Mouse (Mus musculus) kidney, adult 2 months (tissue): ENCODE results near the gene Mmd2. TPM values are rescaled to one million over a fixed set of nuclear protein-coding genes. Genes with fewer than 3 reads are reported as not detected.
A peak's percentile ranks its signal among the peaks of the same experiment; 100 is the strongest.

Experiments
- DNase-seq: peaks from one replicate; pipeline ENCODE4 v3.0.0; 2021
- H3K27ac ChIP-seq: fragments of 200-500 bp; 2 replicates; pipeline ENCODE4 v1.5.1; 2012; ENCODE audit warnings: low read depth, low read length, control low read depth, inconsistent platforms; ENCODE audit not compliant: insufficient read depth
- H3K27me3 ChIP-seq: fragments of 200-500 bp; replicated peaks from 2 replicates; pipeline ENCODE4 v1.6.1; 2012; ENCODE audit warnings: mild to moderate bottlenecking, moderate library complexity, low read length, inconsistent platforms; ENCODE audit not compliant: control insufficient read depth, insufficient read depth
- H3K36me3 ChIP-seq: fragments of 200-500 bp; 2 replicates; pipeline ENCODE4 v1.6.1; 2012; ENCODE audit warnings: mild to moderate bottlenecking, moderate library complexity, low read length, inconsistent platforms; ENCODE audit not compliant: control insufficient read depth, insufficient read depth
- H3K4me1 ChIP-seq: fragments of 200-500 bp; 2 replicates; pipeline ENCODE4 v1.6.1; 2011; ENCODE audit warnings: low read length; ENCODE audit not compliant: control insufficient read depth, insufficient read depth
- H3K4me3 ChIP-seq: fragments of 200-500 bp; 2 replicates; pipeline ENCODE4 v1.5.1; 2011; ENCODE audit warnings: mild to moderate bottlenecking, low read depth, low read length, control low read depth; ENCODE audit not compliant: insufficient read depth
- CTCF ChIP-seq: fragments of 200-500 bp; conservative IDR thresholded peaks from 2 replicates; pipeline ENCODE4 v1.5.1; 2011; ENCODE audit warnings: low read depth, mild to moderate bottlenecking, control low read depth, low read length, moderate library complexity, mixed read lengths; ENCODE audit not compliant: insufficient read depth, insufficient read length
- POLR2A ChIP-seq: fragments of 200-500 bp; IDR thresholded peaks from one replicate; pipeline ENCODE4 v1.6.1; 2011; ENCODE audit warnings: low read depth, low read length, control low read depth
- WGBS: fragments of 180-500 bp; shearing (Covaris S2); methylation state at CpG from one replicate; pipeline ENCODE4 v1.1.7; 2018; 5-methylcytosine and 5-hydroxymethylcytosine counted together
- polyA plus RNA-seq: library from polyadenylated mRNA; depleted of rRNA; stranded (reverse); fragments of >200 nt; gene quantifications from 2 replicates; pipeline ENCODE4 v1.2.3, GENCODE M21; 2012

The Mmd2 gene
- polyA plus RNA-seq, 1 experiment = 1.8 TPM

GRCm38 (mm10) chr5:142595698-142596097 lies 12.9 kb downstream of the Mmd2 start:
- Histone ChIP-seq H3K4me1 (no peaks in the 10 kb centered on the region), H3K27me3 (no peaks in the 10 kb centered on the region), H3K27ac (no peak overlapping the region), H3K36me3 (no peaks in the 10 kb centered on the region), H3K4me3 (no peak overlapping the region)
- TF ChIP-seq POLR2A = no peak
- no peak for TF ChIP-seq CTCF
- WGBS = 74% methylated on average over 3 of the region's 3 CpGs
- no peak for DNase-seq

DNA sequence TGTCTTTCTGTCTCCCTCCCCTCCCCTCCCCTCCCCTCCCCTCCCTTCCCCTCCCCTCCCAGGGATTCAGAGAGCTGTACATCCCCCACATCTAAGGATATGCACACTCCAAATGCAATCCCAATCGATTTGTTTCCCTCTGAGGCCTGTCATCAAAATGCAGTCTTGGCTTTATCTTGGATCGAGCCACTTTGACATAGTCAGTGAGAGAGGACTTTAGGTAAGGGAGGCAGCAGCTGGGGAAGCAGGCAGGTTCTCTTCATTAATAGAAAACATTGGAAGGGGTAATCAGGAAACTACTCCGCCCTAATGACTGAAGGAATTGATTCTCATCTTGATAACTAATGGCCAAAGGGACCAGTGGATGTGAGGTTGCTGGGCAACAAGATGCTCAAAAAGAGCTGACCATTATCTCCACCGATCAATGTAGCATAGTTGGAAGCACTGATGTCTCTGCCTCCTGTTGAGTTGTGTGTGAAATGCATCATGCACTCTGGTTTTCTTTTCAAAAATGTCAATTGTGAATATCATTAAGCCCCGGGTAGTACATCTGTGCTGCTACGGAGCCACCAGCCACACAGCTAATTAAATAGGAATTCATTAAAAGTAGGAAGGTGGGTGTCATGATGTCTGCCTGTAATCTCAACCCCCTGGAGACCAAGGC lies 17.5 kb downstream of the Mmd2 start:
- 81% methylated on average over 6 of the region's 6 CpGs for WGBS
- Histone ChIP-seq H3K4me3 (no peak overlapping the region), H3K4me1 (no peaks in the 10 kb centered on the region), H3K36me3 (no peaks in the 10 kb centered on the region), H3K27me3 (no peaks in the 10 kb centered on the region), H3K27ac (no peak overlapping the region)
- no peak for DNase-seq
- TF ChIP-seq POLR2A (no peak), CTCF (no peak)

GRCm38 (mm10) chr5:142583616-142584126 lies 24.9 kb downstream of the Mmd2 start:
- no peak for DNase-seq
- WGBS = 57% methylated on average over 14 of the region's 14 CpGs
- no peak overlapping the region for H3K27ac ChIP-seq
- no peaks in the 10 kb centered on the region for H3K27me3 ChIP-seq
- TF ChIP-seq CTCF (no peak), POLR2A (no peak)
- no peak overlapping the region for H3K4me3 ChIP-seq
- H3K36me3 ChIP-seq = no peaks in the 10 kb centered on the region
- no peaks in the 10 kb centered on the region for H3K4me1 ChIP-seq

DNA sequence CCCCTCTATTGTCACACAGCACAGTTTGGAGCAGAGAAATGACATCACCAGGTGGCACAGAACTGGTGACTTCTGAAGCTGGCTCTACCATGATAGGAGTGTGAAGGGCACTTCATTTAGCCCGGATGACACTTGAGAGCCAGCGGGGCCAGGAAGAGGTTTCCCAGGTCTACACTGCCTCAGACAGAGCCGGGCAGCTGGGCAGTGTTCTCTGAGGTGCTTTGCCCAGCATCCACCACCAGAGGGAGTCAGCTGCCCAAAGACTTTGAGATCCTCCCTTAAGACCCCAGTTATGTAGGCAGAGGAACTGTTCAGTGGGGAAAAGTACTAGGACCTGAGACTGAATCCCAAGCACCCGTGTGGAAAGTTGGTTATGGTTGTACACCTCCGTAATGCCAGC lies 27.1 kb downstream of the Mmd2 start:
- Histone ChIP-seq H3K4me1 (no peaks in the 10 kb centered on the region), H3K27me3 (no peaks in the 10 kb centered on the region)
- WGBS = 10% methylated on average over 5 of the region's 5 CpGs

GRCm38 (mm10) chr5:142578192-142578591 lies 30.4 kb downstream of the Mmd2 start:
- Histone ChIP-seq H3K36me3 (no peaks in the 10 kb centered on the region), H3K4me1 (no peaks in the 10 kb centered on the region), H3K27ac (no peak overlapping the region), H3K4me3 (no peak overlapping the region), H3K27me3 (no peaks in the 10 kb centered on the region)
- TF ChIP-seq POLR2A (no peak), CTCF (0 out of 2 replicates have a peak, but pooled peaks have one; percentile 15)
- no peak for DNase-seq
- 86% methylated on average over 10 of the region's 10 CpGs for WGBS

More for the DNA sequence above, 27.1 kb downstream of the Mmd2 start:
- Histone ChIP-seq H3K4me3 (no peak overlapping the region), H3K36me3 (no peaks in the 10 kb centered on the region), H3K27ac (no peak overlapping the region)
- DNase-seq = peak; percentile 45
- TF ChIP-seq CTCF (peak; percentile 81), POLR2A (no peak)

DNA sequence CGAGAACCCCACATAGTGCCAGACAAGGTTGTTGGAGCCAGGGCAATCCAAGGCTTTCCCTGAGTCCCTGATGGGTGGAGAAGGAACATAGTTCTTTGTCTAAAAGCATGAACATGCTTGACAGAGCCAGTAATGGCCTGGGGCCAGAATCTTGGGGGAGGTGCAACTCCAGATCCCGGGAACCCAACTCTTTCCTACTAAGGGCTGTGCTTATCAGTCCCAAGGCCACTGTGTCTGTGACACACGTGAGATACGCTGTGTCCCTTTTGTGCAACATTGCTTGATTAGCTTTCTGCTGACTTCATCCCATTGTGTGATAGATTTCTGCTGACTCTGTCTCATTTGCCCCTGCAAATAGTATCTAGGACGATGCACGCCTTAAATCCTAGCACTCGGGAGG lies 31.8 kb downstream of the Mmd2 start:
- Histone ChIP-seq H3K27me3 (no peaks in the 10 kb centered on the region), H3K27ac (no peak overlapping the region), H3K4me1 (no peaks in the 10 kb centered on the region), H3K4me3 (no peak overlapping the region), H3K36me3 (no peaks in the 10 kb centered on the region)
- WGBS = 75% methylated on average over 7 of the region's 7 CpGs
- no peak for DNase-seq
- no peak for TF ChIP-seq POLR2A
- TF ChIP-seq CTCF = no peak

- Histone ChIP-seq H3K4me1 (no peaks in the 10 kb centered on the region), H3K4me3 (no peak overlapping the region), H3K36me3 (no peaks in the 10 kb centered on the region), H3K27ac (no peak overlapping the region), H3K27me3 (no peaks in the 10 kb centered on the region)
- no peak for DNase-seq
- WGBS = 82% methylated on average over 8 of the region's 8 CpGs
- TF ChIP-seq CTCF (no peak), POLR2A (no peak)
Measured at GRCm38 (mm10) chr5:142574323-142575057, 34.1 kb downstream of the Mmd2 start.
